Mouse (Mus musculus): ENCODE measurements at regions not wholly inside any gene's neighbourhood (a gene's known extent, or its start where the extent isn't known, plus 50 kb on each side); places are given as distances from the start of the nearest gene placed in this dataset.

DNA sequence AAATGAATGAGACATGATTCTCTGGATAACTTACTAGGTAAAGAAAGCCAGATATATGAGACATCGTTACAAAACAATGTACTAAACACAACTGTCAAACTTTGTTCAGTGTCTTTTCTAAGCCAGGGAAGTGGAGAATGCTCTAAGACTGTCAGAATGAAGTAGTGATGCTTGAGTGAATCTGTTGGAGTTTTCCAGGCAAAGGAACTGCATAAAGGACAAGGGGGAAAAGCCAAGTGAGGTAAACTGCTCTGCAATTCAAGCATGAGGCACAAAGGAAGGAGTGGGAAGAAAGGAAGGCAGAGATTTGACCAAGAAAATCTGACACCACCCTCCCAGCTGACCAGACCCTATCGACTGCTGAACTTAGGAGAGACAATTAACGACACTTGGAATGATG is 500.3 kb upstream of the Rps6ka3 start:
- no peaks in the 10 kb centered on the region for H3K36me3 ChIP-seq
- H3K27ac ChIP-seq (replicated peaks) = no peak overlapping the region
- no peak for ATAC-seq (ENCODE audit: low FRiP score)
- no peak overlapping the region for H3K4me3 ChIP-seq (replicated peaks)
- no peaks in the 10 kb centered on the region for H3K9me3 ChIP-seq (replicated peaks)
- WGBS = 89% methylated on average over 3 of the region's 3 CpGs
- H3K27me3 ChIP-seq (replicated peaks) = no peaks in the 10 kb centered on the region
- no peaks in the 10 kb centered on the region for H3K4me1 ChIP-seq
- H3K4me2 ChIP-seq = no peak overlapping the region
- H3K9ac ChIP-seq (replicated peaks) = no peak overlapping the region

DNA sequence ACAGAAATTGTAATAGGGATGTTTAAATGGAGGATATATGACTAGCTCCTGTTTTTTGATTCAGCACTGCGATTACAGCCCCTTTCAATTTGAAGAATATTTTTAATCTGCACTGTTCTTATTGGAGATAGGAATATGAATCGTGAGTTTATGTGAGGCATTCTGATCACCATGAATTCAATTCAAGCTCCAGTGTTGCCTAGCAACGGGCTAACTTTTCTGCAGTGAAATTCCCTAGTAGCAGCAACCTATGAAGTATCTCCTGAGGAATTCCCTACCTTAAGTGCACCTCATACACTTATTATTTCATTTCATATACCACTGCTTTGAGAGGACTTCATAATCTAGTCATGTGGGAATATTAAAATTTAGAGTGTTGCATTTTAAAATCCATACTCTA is 465.4 kb upstream of the Rps6ka3 start:
- H3K4me1 ChIP-seq = no peaks in the 10 kb centered on the region
- no peaks in the 10 kb centered on the region for H3K27me3 ChIP-seq (replicated peaks)
- H3K4me2 ChIP-seq = no peak overlapping the region
- peak; percentile 59; the same call in 1 of the 2 replicates for ATAC-seq (ENCODE audit: low FRiP score)
- no peak overlapping the region for H3K27ac ChIP-seq (replicated peaks)
- no peak overlapping the region for H3K9ac ChIP-seq (replicated peaks)
- WGBS = 58% methylated on average over 3 of the region's 3 CpGs
- no peaks in the 10 kb centered on the region for H3K9me3 ChIP-seq (replicated peaks)
- H3K4me3 ChIP-seq (replicated peaks) = no peak overlapping the region
- H3K36me3 ChIP-seq = no peaks in the 10 kb centered on the region

DNA sequence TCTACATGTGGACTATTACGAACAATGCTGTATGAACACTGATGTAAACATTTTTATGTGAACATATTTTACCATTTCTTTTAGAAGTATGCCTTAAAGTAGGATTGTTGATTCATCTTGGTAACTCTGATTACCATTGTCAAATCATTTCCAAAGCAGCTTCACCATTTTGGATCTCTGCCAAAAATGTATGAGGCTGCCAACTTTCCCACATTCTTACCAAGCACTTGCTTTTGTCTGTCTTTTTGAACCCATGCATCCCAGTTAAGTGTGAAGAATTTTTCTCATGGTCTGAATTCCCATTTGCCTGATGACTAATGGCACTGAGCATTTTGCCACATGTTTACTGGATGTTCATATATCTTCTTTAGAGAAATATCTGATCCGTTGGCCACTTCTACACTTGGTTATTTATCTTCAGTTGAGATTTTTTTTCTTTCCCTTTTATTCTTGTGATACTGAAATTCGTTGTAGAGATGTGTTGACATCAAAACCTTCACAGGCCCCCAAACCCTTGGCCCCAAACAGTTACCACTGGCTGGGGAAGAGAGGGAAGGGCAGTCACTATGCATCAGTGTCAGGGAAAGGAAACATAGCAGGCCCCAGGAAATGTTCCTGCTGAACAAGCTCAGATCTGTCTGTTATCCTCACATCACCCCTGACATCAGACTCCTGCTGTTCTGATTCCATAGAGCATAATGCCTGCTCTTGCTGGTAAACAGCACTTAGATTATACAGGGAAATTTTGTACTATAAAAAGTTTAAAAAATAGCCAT is 464.2 kb upstream of the Rps6ka3 start:
- H3K9me3 ChIP-seq (replicated peaks) = no peaks in the 10 kb centered on the region
- H3K9ac ChIP-seq (replicated peaks) = no peak overlapping the region
- 63% methylated on average over 3 of the region's 3 CpGs for WGBS
- H3K36me3 ChIP-seq = no peaks in the 10 kb centered on the region
- no peaks in the 10 kb centered on the region for H3K4me1 ChIP-seq
- H3K4me3 ChIP-seq (replicated peaks) = no peak overlapping the region
- ATAC-seq (ENCODE audit: low FRiP score) = no peak
- no peak overlapping the region for H3K27ac ChIP-seq (replicated peaks)
- no peak overlapping the region for H3K4me2 ChIP-seq
- H3K27me3 ChIP-seq (replicated peaks) = no peaks in the 10 kb centered on the region

Measured in neural tube, embryonic 15.5 days (tissue).